Mouse (Mus musculus) midbrain, embryonic 10.5 days (tissue): Measurements from ENCODE around the gene Rhpn2. TPM values are rescaled to one million over a fixed set of nuclear protein-coding genes. Genes with fewer than 3 reads are reported as not detected.

Experiments
- DNase-seq: peaks from one replicate; pipeline ENCODE4 v3.0.0-alpha.2; 2017; ENCODE audit warnings: low spot score
- H3K27ac ChIP-seq: fragments of 300-500 bp; sonication (generic); replicated peaks from 2 replicates; pipeline ENCODE4 v1.5.1; 2016; ENCODE audit warnings: mild to moderate bottlenecking
- H3K27me3 ChIP-seq: fragments of 300-500 bp; sonication (generic); 2 replicates; pipeline ENCODE4 v1.6.1; 2016; ENCODE audit warnings: low read depth, mild to moderate bottlenecking; ENCODE audit not compliant: poor library complexity, severe bottlenecking
- H3K36me3 ChIP-seq: fragments of 300-500 bp; sonication (generic); 2 replicates; pipeline ENCODE4 v1.6.1; 2016; ENCODE audit warnings: mild to moderate bottlenecking, moderate library complexity
- H3K4me1 ChIP-seq: fragments of 300-500 bp; sonication (generic); 2 replicates; pipeline ENCODE4 v1.6.1; 2016
- H3K4me3 ChIP-seq: fragments of 300-500 bp; sonication (generic); 2 replicates; pipeline ENCODE4 v1.5.1; 2016; ENCODE audit warnings: mild to moderate bottlenecking, moderate library complexity
- H3K9me3 ChIP-seq: fragments of 300-500 bp; sonication (generic); replicated peaks from 2 replicates; pipeline ENCODE4 v1.6.1; 2016; ENCODE audit warnings: mild to moderate bottlenecking
- WGBS: fragments of 180-500 bp; shearing (Covaris S2); methylation state at CpG from one replicate; pipeline ENCODE4 v1.1.7; 2016; 5-methylcytosine and 5-hydroxymethylcytosine counted together
- polyA plus RNA-seq: library from polyadenylated mRNA; unstranded; fragments of >200 nt; fragmentation: Nextera tagmentation; extraction: Ambion mirVana; gene quantifications from 2 replicates; pipeline ENCODE4 v1.2.1, GENCODE M21; 2016

The Rhpn2 gene
- polyA plus RNA-seq, 1 experiment from 2014 or later = 3.7 TPM

DNA sequence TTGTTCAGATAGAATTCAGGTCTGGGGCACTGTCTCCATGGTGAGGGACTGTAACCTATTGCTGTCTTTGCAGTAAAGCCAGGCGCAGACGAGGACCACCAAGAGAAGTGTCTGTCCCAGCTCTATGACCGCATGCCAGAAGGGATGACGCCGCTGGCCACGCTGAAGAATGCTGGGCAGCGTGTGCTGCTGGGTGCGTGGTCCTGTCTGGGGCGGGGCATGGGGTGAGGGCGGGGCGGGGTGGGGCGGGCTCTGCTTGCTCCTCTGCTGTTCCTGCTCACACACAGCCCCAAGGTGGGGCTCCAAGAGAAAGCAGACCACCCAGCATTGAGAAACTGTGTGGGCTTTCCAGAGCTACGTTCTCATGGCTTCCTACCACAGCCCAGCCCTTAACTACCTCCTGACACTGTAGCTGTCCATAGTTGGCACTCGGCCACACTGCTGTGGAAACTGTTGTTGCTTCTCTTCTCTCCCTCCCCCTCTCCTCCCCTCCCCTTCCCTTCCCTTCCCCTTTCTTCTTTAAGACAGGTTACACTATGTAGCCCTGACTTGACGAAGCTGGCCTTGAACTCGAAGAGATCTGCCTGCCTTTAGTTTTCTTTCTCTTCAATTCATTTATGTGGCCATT lies 45.6 kb downstream of the Rhpn2 start:
- no peaks in the 10 kb centered on the region for H3K27me3 ChIP-seq
- H3K27ac ChIP-seq = no peak overlapping the region
- H3K4me1 ChIP-seq = peaks cover 14% of the 10 kb centered on the region
- 64% methylated on average over 16 of the region's 16 CpGs for WGBS
- no peaks in the 10 kb centered on the region for H3K9me3 ChIP-seq
- no peak for DNase-seq
- H3K36me3 ChIP-seq = no peaks in the 10 kb centered on the region
- H3K4me3 ChIP-seq = no peak overlapping the region

DNA sequence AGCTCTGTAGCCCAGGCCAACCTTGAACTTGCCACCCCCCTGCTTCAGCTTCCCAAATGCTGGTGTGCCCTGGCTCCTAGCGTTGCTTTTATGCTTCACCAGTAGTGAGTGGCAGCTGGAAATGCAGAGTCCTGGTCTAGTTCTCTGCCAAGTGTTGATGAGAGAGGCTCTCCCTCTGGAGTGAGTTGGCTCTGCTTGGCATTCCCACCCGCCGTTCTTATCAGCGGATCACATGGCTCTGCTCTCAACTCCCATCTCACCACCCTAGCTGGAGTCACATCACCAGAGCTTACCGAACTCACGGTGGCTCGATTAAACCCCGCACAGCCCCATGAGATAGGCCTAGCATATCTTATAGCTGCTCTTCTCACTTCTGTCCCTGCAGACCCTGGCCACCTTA lies 46.4 kb downstream of the Rhpn2 start:
- WGBS = 95% methylated on average over 8 of the region's 8 CpGs
- Histone ChIP-seq H3K9me3 (no peaks in the 10 kb centered on the region), H3K27ac (no peak overlapping the region), H3K27me3 (no peaks in the 10 kb centered on the region), H3K4me1 (peaks cover 10% of the 10 kb centered on the region), H3K4me3 (no peak overlapping the region), H3K36me3 (no peaks in the 10 kb centered on the region)
- DNase-seq = no peak

DNA sequence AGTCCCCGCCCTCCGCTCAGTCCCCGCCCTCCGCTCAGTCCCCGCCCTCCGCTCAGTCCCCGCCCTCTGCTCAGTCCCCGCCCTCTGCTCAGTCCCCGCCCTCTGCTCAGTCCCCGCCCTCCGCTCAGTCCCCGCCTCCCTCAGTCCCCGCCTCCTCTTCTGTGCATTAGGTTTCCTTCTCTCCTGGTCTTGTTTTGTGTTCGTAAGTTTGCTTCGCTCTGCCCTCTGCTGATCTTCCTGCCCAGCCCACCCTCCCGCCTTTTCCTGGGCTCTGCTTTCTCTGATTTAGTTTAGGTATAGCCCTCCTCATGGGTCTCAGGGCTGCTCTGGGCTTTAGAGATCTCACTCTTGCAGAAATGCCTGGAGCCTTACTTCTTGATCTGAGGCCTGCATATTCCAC lies 47.9 kb downstream of the Rhpn2 start:
- no peaks in the 10 kb centered on the region for H3K27me3 ChIP-seq
- H3K36me3 ChIP-seq = no peaks in the 10 kb centered on the region
- no peak overlapping the region for H3K4me3 ChIP-seq
- no peaks in the 10 kb centered on the region for H3K9me3 ChIP-seq
- H3K27ac ChIP-seq = no peak overlapping the region
- peaks cover 8% of the 10 kb centered on the region for H3K4me1 ChIP-seq
- WGBS = 32% methylated on average over 16 of the region's 16 CpGs
- no peak for DNase-seq

- H3K27me3 ChIP-seq = no peaks in the 10 kb centered on the region
- DNase-seq = no peak
- H3K36me3 ChIP-seq = no peaks in the 10 kb centered on the region
- WGBS = 70% methylated on average over 2 of the region's 2 CpGs
- no peak overlapping the region for H3K27ac ChIP-seq
- H3K4me3 ChIP-seq = no peak overlapping the region
- no peaks in the 10 kb centered on the region for H3K9me3 ChIP-seq
- H3K4me1 ChIP-seq = peaks cover 8% of the 10 kb centered on the region
These were observed 48.9 kb downstream of the Rhpn2 start for GRCm38 (mm10) chr7:35382706-35383353.

DNA sequence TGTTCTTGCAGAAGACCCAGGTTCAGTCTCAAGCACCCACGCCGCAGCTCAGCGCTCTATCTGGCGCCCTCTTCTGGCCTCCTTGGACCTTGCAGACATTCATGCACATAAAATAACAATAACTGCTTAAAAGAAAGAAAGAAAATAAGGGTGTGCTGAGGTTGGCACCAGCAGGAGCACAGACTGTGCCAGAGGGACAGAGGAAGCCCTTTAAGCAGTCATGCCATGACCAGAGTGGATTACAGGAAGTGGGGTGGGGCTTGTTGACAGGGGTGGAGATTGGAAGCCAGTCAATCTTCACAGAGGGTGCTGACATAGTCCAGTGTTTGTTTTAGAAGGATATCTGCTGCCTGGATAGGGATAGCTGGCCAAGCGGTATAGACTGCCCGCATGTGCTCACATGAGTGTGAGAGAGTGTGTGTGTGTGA lies 52.6 kb downstream of the Rhpn2 start:
- H3K9me3 ChIP-seq = no peaks in the 10 kb centered on the region
- 62% methylated on average over 6 of the region's 6 CpGs for WGBS
- H3K36me3 ChIP-seq = no peaks in the 10 kb centered on the region
- DNase-seq = no peak
- no peaks in the 10 kb centered on the region; the same call in 1 of the 2 replicates for H3K4me1 ChIP-seq
- H3K27me3 ChIP-seq = no peaks in the 10 kb centered on the region
- H3K27ac ChIP-seq = no peak overlapping the region
- no peak overlapping the region for H3K4me3 ChIP-seq

DNA sequence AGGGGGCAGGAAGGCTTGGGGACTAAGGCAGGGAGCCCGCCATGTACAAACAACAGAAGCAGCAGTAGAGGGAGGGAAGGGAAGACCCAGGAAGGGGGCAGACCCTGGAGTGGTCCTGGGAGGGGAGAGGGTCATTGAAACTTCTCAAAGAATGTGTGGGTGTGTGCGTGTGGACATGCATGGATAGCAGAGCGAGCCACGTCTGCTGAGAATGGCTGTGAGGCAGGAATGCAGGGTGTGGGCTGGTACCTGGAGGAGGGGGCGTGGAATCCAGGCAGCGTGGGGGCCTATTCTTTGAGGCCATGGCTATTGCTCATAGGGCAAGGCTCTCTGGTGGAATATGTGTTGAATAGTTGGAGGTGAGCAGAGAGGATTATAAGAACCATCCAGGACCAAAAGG lies 54.7 kb downstream of the Rhpn2 start:
- peaks cover 21% of the 10 kb centered on the region for H3K36me3 ChIP-seq
- H3K4me3 ChIP-seq = no peak overlapping the region
- no peaks in the 10 kb centered on the region for H3K9me3 ChIP-seq
- WGBS = 79% methylated on average over 6 of the region's 6 CpGs
- DNase-seq = no peak
- no peaks in the 10 kb centered on the region for H3K27me3 ChIP-seq
- no peaks in the 10 kb centered on the region; the same call in 1 of the 2 replicates for H3K4me1 ChIP-seq
- H3K27ac ChIP-seq = peak overlapping the region; percentile 28; the same call in 1 of the 2 replicates

- no peak for DNase-seq
- H3K9me3 ChIP-seq = no peaks in the 10 kb centered on the region
- peaks cover 33% of the 10 kb centered on the region for H3K36me3 ChIP-seq
- 63% methylated on average over 5 of the region's 5 CpGs for WGBS
- no peaks in the 10 kb centered on the region for H3K27me3 ChIP-seq
- H3K4me3 ChIP-seq = no peak overlapping the region
- H3K27ac ChIP-seq = no peak overlapping the region
- peaks cover 17% of the 10 kb centered on the region for H3K4me1 ChIP-seq
These were observed 59.0 kb downstream of the Rhpn2 start for GRCm38 (mm10) chr7:35392935-35393334.

GRCm38 (mm10) chr7:35395734-35396456 lies 61.9 kb downstream of the Rhpn2 start:
- DNase-seq = no peak
- Histone ChIP-seq H3K36me3 (peaks cover 55% of the 10 kb centered on the region), H3K4me1 (peaks cover 23% of the 10 kb centered on the region), H3K4me3 (peak overlapping the region; percentile 76), H3K9me3 (no peaks in the 10 kb centered on the region), H3K27ac (peak overlapping the region; percentile 86), H3K27me3 (no peaks in the 10 kb centered on the region)
- WGBS = 16% methylated on average over 17 of the region's 17 CpGs

GRCm38 (mm10) chr7:35396542-35397168 lies 62.7 kb downstream of the Rhpn2 start, which contains the start of the genes Faap24 and Cep89:
TSS of gene Faap24 (minus strand) at chr7:35396836.
TSS of gene Cep89 (plus strand) at chr7:35397035.
- Histone ChIP-seq H3K27ac (peak within 1 kb of the TSS; percentile 86), H3K36me3 (peaks cover 62% of the 10 kb centered on the region), H3K4me3 (peak within 1 kb of the TSS; percentile 76), H3K27me3 (no peaks in the 10 kb centered on the region), H3K9me3 (no peaks in the 10 kb centered on the region; the same call in 1 of the 2 replicates), H3K4me1 (peaks cover 23% of the 10 kb centered on the region)
- DNase-seq = peak; percentile 98
- WGBS = under 1% methylated on average over 28 of the region's 28 CpGs

DNA sequence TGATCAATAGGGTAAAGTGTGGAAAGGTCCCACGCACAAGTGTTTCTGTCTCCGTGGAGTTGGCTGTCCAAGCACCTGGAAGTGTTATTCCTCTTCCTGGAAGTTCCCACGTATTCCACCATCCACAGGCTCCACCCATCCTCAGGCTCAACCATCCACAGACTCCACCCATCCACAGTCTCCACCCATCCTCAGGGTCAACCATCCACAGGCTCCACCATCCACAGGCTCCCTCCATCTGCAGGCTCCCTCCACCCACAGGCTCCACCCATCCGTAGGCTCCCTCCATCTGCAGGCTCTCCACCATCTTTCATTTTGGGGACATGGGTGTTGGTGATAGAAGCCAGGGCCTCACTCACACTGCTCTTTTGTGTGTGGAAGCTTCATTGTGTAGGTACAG lies 67.2 kb downstream of the Rhpn2 start:
- H3K36me3 ChIP-seq = peaks cover 75% of the 10 kb centered on the region
- no peaks in the 10 kb centered on the region; the same call in 1 of the 2 replicates for H3K9me3 ChIP-seq
- H3K27me3 ChIP-seq = no peaks in the 10 kb centered on the region
- no peak overlapping the region for H3K4me3 ChIP-seq
- no peak for DNase-seq
- WGBS = 80% methylated on average over 4 of the region's 4 CpGs
- H3K4me1 ChIP-seq = peaks cover 14% of the 10 kb centered on the region
- H3K27ac ChIP-seq = no peak overlapping the region

GRCm38 (mm10) chr7:35415226-35415625 lies 81.3 kb downstream of the Rhpn2 start:
- Histone ChIP-seq H3K27me3 (no peaks in the 10 kb centered on the region), H3K4me3 (no peak overlapping the region), H3K27ac (no peak overlapping the region), H3K36me3 (peaks cover 98% of the 10 kb centered on the region), H3K9me3 (no peaks in the 10 kb centered on the region), H3K4me1 (no peaks in the 10 kb centered on the region)
- DNase-seq = no peak
- WGBS = 69% methylated on average over 5 of the region's 5 CpGs

DNA sequence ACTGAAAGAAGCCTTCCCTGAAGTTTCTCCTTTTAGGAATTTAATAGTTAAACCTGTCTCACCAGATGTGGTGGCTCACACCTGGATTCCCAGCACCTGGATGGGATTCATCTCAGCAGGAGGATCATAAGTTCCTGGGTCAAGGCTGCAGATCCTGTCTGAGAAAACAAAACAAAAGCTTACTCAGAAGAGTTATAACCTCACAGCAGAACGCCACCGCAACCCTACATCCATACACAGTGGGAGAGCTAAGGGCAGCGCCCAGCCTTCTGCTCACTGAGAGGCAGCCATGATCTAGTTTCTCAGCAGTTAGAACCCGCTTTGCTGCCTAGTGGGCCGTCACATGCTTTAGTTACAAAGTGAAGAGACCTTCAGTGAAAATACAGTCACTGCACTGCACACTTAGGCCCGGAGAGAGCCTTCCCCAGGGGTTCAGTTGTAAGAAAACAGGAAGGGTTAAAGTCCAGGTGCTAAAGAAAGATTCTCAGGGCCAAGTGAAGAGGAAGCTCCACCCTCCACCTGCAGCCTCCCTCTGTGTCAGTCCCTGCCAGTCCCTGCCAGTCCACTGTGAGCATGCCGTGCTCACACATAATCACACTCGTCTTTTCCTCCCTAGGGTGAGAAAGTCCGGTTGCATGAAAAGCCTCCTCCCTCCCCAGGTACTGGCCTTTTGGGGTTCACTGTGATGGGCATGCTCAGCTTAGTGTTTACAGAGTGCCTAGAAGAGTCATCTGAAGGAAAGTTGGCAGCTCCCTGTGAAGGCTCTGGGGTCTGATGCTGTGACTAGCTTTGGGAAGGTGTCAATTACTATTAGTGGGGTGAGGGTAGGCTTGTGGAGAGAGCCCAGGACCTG lies 82.1 kb downstream of the Rhpn2 start:
- no peaks in the 10 kb centered on the region for H3K4me1 ChIP-seq
- no peak overlapping the region for H3K4me3 ChIP-seq
- H3K27me3 ChIP-seq = no peaks in the 10 kb centered on the region
- peaks cover 98% of the 10 kb centered on the region for H3K36me3 ChIP-seq
- DNase-seq = no peak
- no peaks in the 10 kb centered on the region for H3K9me3 ChIP-seq
- H3K27ac ChIP-seq = no peak overlapping the region
- WGBS = 82% methylated on average over 9 of the region's 9 CpGs
